Mouse (Mus musculus) kidney, postnatal 10 days (tissue): ENCODE data around the gene Cenpt.

Experiments used
- DNase-seq: peaks from one replicate; pipeline ENCODE4 v3.0.0; 2021; ENCODE audit warnings: mixed read lengths

Gene Cenpt

GRCm38 (mm10) chr8:105853178-105853577 lies at the start of gene Cenpt:
Cenpt (minus strand) TSS chr8:105853278.
- DNase-seq, result no peak

DNA sequence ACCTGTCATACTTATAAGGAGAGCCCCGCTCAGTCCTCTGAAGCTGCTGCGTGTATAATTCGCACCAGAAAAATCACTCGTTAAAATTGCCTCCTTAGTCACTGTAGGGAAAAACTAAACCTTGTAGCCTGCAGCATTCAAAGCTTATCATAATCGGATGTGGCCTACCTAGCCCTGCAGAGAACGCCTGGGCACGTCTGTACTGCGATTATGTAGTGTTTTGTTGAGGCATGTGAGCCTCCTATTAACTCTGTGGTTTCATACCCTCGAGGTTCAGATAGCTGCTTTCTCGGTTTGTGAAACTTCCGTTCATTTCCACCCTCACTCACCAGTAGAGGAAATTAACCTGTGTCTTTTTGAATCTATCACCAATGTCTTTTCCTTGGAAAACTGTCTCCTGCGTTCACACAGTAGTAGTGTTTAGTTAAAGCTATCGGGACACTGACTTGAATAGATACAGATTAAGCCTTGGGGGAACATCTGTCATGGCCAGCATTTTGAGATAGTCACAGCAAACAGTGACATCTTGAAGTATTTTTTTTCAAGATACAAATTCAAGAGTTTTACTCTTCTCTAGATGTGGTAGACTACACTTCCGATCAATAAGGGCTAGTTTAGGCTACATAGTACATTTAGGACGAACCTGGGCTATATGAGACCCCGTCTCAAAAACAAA lies 48.0 kb upstream of the Cenpt start:
- no peak for DNase-seq

DNA sequence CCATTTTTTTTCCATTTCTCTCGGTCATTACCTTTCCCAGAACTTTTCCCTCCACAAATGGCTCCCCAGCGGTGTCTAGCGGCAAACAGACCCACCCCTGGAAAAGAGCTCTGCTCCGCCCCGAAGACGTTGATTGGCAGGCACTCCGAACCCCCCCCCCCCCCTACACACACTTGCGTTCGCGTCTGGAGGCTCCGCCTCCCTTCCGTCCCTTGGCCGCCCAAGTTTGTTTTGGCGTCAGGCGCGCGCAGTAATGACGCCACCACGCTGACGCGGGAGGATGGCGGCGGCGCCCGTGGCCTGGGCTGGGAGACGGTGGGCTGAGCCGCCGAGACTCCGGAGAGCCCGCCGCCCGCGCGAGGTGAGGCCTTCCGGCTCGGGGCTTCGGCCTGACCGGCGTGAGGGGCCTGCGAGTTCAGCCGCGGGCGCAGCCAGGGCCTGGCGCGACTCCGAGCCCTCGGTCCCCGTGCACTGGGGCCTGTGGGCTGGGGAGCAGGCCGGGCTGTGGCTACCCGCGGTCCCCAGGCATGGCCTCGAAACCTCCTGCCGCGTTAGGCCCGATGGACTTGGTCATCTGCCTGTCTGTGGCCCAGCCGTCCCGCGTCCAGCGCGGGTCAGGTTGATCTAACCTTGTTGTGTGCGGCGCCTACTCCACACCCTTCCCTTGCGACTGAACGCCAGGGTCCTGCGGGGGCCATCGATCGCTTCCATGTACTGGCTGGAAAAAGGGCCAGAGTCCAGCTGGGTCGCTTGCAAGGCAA lies 47.3 kb upstream of the Cenpt start, which contains the start of gene Pskh1:
Gene Pskh1 (plus strand): TSS at position 262 of the 761 bp plus-strand sequence.
- DNase-seq, result peak; percentile 96

GRCm38 (mm10) chr8:105897801-105898480 lies 44.9 kb upstream of the Cenpt start:
- no peak for DNase-seq

- peak; percentile 86 for DNase-seq
Measured at GRCm38 (mm10) chr8:105893339-105893738, 40.3 kb upstream of the Cenpt start, which contains the start of gene Nrn1l. Nrn1l (plus strand) TSS chr8:105893567.

DNA sequence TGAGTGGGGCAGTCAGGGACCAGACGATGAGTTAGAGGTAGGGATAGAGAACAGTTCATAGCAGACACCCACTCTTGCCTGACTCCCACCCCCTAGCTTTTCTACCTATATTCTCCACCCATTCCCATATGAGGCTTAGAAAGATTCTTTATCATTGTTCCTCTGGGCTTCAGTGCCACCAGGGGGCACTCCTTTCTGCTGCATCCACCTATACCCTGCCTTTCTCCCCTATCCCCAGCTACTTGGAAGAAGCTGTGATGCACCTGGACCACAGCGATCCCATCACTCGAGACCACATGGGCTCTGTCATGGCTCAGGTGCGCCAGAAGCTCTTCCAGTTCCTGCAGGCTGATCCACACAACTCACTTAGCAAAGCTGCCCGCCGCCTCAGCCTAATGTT lies 39.4 kb upstream of the Cenpt start:
- peak; percentile 50 for DNase-seq

GRCm38 (mm10) chr8:105890870-105891269 lies 37.8 kb upstream of the Cenpt start:
- no peak for DNase-seq

DNA sequence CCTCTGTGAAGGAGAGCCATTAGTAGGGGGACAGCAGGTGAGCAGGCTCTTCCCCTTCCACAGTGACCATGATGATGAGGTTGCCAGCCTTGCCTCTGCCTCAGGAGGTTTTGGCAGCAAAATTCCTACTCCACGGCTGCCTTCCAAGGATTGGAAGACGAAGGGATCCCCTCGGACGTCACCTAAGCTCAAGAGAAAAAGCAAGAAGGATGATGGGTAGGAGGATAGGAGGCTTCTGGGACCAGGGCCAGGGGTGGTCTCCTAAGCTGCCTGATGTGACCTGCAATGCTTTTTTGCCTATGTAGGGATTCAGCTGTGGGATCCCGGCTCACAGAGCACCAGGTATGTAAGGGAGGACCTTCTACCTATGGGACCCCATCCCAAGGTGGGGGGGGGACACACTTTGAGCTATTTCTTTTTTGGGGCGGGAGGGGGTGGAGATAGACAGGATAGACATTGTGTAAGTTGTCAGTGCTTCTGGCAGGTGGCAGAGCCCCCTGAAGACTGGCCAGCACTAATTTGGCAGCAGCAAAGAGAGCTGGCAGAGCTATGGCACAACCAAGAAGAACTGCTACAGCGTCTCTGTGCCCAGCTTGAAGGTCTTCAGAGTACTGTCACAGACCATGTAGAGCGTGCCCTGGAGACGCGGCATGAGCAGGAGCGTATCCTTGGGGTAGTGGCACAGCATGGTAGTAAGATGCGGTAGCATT lies 36.8 kb upstream of the Cenpt start:
- no peak for DNase-seq

GRCm38 (mm10) chr8:105880754-105881520 lies 27.9 kb upstream of the Cenpt start, which contains the start of gene Edc4:
Edc4 (plus strand) TSS chr8:105880881.
- DNase-seq, result peak; percentile 90

- DNase-seq, result no peak
Measured at GRCm38 (mm10) chr8:105874301-105874700, 21.2 kb upstream of the Cenpt start.

GRCm38 (mm10) chr8:105866364-105867029 lies 13.4 kb upstream of the Cenpt start:
- no peak for DNase-seq

DNA sequence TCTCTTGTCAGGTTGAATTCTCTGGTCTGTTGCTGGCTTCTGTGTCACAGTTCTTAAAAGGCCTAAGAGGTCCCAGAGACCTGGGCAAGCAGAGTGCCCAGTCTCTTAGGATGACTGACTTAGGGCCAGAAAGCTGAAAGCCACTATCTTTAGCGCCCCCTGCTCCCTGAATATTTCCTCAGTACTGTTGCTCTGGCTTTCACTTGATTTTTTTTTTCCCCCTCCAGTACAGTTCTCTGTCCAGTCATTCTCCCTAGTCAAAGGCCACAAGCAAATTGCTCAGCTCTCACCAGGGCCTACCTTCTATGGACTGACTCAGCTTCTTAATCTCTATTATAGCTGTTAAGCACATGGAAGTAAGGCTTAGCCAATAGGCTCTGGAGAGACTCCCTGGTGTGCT lies 8.9 kb upstream of the Cenpt start:
- DNase-seq, result peak; percentile 45

DNA sequence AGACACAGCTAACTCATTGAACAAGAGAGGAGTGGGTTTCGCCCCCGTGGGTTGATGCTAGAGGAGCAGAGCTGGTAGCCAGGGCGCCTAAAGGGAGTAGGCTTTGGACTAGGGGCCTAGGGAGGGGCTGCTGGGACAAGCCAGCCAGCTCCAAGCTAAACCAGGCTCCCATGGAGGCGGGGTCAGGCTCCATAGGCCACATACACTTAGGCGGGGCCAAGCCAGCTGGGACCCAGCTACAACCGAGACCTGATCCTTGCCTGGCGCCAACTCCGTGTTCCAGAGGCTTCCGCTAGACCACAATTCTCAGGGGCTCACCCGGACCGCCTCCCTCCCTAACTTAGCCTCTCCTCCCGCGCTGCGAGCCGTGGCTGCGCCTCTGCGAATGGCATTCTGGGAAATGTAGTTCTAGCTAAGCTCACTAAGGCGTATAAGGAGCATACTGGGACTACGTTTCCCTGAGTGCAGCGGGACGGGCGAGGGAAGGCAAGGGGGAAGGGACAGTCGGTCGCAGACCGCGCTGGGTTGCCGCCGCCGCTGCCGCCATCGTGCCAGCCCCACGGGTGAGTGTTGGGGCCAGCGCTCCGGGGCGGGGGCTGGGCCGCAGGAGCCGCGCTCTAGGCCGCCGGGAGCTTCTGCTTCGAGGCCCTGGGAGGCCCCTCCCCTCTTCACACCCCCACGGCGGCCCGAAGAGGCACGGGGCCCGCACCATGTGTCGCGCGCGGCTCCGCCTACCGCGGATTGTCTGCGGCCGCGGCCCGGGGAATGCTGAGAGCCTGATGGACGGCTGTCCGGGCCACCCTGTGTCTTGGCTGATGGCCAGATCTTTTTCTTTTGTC lies 7.3 kb upstream of the Cenpt start, which contains the start of gene Nutf2:
Gene Nutf2 (plus strand): TSS at position 438 of the 839 bp plus-strand sequence.
- peak; percentile 97 for DNase-seq

DNA sequence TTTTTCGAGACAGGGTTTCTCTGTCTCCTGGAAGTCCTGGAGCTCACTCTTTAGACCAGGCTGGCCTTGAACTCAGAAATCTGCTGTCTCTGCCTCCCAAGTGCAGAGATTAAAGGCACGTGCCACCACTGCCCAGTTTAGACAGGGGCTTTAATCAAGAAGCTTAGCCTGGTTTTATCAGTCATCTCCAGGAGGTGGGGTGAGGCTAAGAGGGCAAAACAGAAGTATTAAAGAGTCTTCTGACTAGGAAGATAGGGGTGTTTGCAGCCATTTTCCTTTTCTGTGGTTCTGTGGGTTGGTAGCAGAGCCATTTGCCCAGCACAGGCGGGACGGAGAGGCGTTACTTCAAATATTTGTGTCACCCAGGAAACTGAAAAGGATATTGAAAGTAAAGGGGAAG lies 6.2 kb upstream of the Cenpt start:
- no peak for DNase-seq

DNA sequence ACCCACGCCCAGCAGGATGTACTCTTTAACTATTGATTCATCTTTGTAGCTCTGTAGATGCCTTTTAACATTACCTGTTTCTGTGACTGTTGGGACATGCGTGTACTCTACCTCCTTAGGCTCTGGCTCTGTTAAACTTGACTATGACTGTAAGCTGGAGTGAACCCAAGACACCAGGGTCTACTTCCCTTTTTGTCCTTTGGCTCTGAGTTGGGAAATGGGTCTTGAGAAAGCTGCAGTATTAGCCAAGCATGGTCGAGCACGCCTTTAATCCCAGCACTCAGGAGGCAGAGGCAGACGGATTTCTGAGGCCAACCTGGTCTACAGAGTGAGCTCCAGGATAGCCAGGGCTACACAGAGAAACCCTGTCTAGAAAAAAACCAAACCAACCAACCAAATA lies 5.4 kb upstream of the Cenpt start:
- DNase-seq, result no peak

GRCm38 (mm10) chr8:105856168-105856835 lies 3.2 kb upstream of the Cenpt start:
- no peak for DNase-seq

DNA sequence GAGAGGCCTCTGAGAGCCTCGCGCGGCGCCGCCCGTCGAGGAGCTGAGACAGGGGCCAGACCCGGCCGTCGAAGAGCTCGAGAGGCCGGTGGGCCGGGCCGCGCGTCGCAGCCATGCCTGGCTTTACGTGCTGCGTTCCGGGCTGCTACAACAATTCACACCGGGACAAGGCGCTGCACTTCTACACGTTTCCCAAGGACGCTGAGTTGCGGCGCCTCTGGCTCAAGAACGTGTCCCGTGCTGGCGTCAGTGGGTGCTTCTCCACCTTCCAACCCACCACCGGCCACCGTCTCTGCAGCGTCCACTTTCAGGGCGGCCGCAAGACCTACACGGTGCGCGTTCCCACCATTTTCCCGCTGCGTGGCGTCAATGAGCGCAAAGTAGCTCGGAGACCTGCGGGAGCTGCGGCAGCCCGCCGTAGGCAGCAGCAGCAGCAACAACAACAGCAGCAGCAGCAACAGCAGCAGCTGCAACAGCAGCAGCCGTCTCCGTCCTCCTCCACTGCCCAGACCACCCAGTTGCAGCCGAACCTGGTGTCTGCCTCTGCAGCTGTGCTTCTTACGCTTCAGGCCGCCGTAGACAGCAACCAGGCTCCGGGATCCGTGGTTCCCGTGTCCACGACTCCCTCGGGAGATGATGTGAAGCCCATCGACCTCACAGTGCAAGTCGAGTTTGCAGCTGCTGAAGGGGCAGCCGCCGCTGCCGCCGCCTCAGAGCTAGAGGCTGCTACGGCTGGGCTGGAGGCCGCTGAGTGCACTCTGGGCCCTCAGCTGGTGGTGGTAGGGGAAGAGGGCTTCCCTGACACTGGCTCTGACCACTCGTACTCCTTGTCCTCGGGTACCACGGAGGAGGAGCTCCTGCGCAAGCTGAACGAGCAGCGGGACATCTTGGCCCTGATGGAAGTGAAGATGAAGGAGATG lies 2.4 kb upstream of the Cenpt start:
- DNase-seq, result peak; percentile 68

GRCm38 (mm10) chr8:105854715-105855216 lies 1.7 kb upstream of the Cenpt start, which contains the start of gene Thap11:
Thap11 (plus strand) TSS chr8:105855132.
- DNase-seq, result peak; percentile 96
